Mouse (Mus musculus): ENCODE measurements around the gene Xlr4b. TPM values are rescaled to one million over a fixed set of nuclear protein-coding genes. Genes with fewer than 3 reads are reported as not detected.
A peak's percentile ranks its signal among the peaks of the same experiment; 100 is the strongest.
"Not testable (repeated sequence)": the region's sequence is repeated elsewhere in the genome, so short reads cannot be mapped to it uniquely, and the experiment has no call there.

Xlr4b gene
- 6.6 and 11.4 TPM in 2 replicates for polyA plus RNA-seq (2012; ENCODE audit: insufficient read depth, insufficient read length, missing spikeins)

GRCm38 (mm10) chrX:73213819-73214564 lies at the start of gene Xlr4b:
Xlr4b (plus strand) TSS chrX:73214333.
- not testable (repeated sequence) for H3K4me1 ChIP-seq (ENCODE audit: control insufficient read depth, insufficient read depth, low read length); H3K27ac ChIP-seq (ENCODE audit: insufficient read depth, low read depth, low read length); H3K4me3 ChIP-seq (ENCODE audit: insufficient read depth, low read length)

- H3K4me3 ChIP-seq (ENCODE audit: insufficient read depth, low read length): not testable (repeated sequence)
Observed at GRCm38 (mm10) chrX:73176889-73177288, 37.2 kb upstream of the Xlr4b start, which contains the start of gene Spin2d. Spin2d (minus strand) TSS chrX:73176989.

GRCm38 (mm10) chrX:73191934-73192333 lies 22.2 kb upstream of the Xlr4b start, which contains the start of gene Xlr3b:
Xlr3b (plus strand) TSS chrX:73192207.
- H3K4me1 ChIP-seq (ENCODE audit: control insufficient read depth, insufficient read depth, low read length); H3K27ac ChIP-seq (ENCODE audit: insufficient read depth, low read depth, low read length); H3K4me3 ChIP-seq (ENCODE audit: insufficient read depth, low read length): not testable (repeated sequence)

More at GRCm38 (mm10) chrX:73176889-73177288, 37.2 kb upstream of the Xlr4b start, which contains the start of gene Spin2d:
- not testable (repeated sequence) for H3K4me1 ChIP-seq (ENCODE audit: control insufficient read depth, insufficient read depth, low read length); H3K27ac ChIP-seq (ENCODE audit: insufficient read depth, low read depth, low read length)

GRCm38 (mm10) chrX:73225365-73225764 lies 11.2 kb downstream of the Xlr4b start:
- H3K27ac ChIP-seq (ENCODE audit: insufficient read depth, low read depth, low read length): no peak overlapping the region

GRCm38 (mm10) chrX:73227914-73228605 lies 13.9 kb downstream of the Xlr4b start, which contains the start of gene F8a:
F8a (plus strand) TSS chrX:73228291.
- Histone ChIP-seq H3K4me1 (ENCODE audit: control insufficient read depth, insufficient read depth, low read length) (no peaks in the 10 kb centered on the region), H3K4me3 (ENCODE audit: insufficient read depth, low read length) (peak within 1 kb of the TSS; percentile 88), H3K27ac (ENCODE audit: insufficient read depth, low read depth, low read length) (peak within 1 kb of the TSS; percentile 63)
- no peak for TF ChIP-seq CTCF (IDR thresholded peaks at IDR 0.05; ENCODE audit: low read depth, low read length)
- no peak for TF ChIP-seq POLR2A (IDR thresholded peaks at IDR 0.05; ENCODE audit: borderline replicate concordance, low read depth, low read length)

More at GRCm38 (mm10) chrX:73225365-73225764, 11.2 kb downstream of the Xlr4b start:
- TF ChIP-seq CTCF (IDR thresholded peaks at IDR 0.05; ENCODE audit: low read depth, low read length): no peak
- no peak for TF ChIP-seq POLR2A (IDR thresholded peaks at IDR 0.05; ENCODE audit: borderline replicate concordance, low read depth, low read length)
- no peaks in the 10 kb centered on the region for H3K4me1 ChIP-seq (ENCODE audit: control insufficient read depth, insufficient read depth, low read length)
- no peak overlapping the region for H3K4me3 ChIP-seq (ENCODE audit: insufficient read depth, low read length)

GRCm38 (mm10) chrX:73228606-73229214 lies 14.6 kb downstream of the Xlr4b start:
- Histone ChIP-seq H3K4me1 (ENCODE audit: control insufficient read depth, insufficient read depth, low read length) (no peaks in the 10 kb centered on the region), H3K27ac (ENCODE audit: insufficient read depth, low read depth, low read length) (peak overlapping the region; percentile 63), H3K4me3 (ENCODE audit: insufficient read depth, low read length) (peak overlapping the region; percentile 88)
- no peak for TF ChIP-seq CTCF (IDR thresholded peaks at IDR 0.05; ENCODE audit: low read depth, low read length)
- TF ChIP-seq POLR2A (IDR thresholded peaks at IDR 0.05; ENCODE audit: borderline replicate concordance, low read depth, low read length): no peak

- TF ChIP-seq POLR2A (IDR thresholded peaks at IDR 0.05; ENCODE audit: borderline replicate concordance, low read depth, low read length) (no peak), CTCF (IDR thresholded peaks at IDR 0.05; ENCODE audit: low read depth, low read length) (no peak)
- Histone ChIP-seq H3K4me1 (ENCODE audit: control insufficient read depth, insufficient read depth, low read length) (no peaks in the 10 kb centered on the region), H3K27ac (ENCODE audit: insufficient read depth, low read depth, low read length) (no peak overlapping the region), H3K4me3 (ENCODE audit: insufficient read depth, low read length) (peak overlapping the region; percentile 88)
Observed at GRCm38 (mm10) chrX:73229288-73229687, 15.2 kb downstream of the Xlr4b start.

- not testable (repeated sequence) for H3K4me3 ChIP-seq (ENCODE audit: insufficient read depth, low read length); H3K27ac ChIP-seq (ENCODE audit: insufficient read depth, low read depth, low read length); H3K4me1 ChIP-seq (ENCODE audit: control insufficient read depth, insufficient read depth, low read length)
Observed at GRCm38 (mm10) chrX:73242821-73243325, 28.7 kb downstream of the Xlr4b start, which contains the start of gene Xlr4c. Xlr4c (minus strand) TSS chrX:73243130.

GRCm38 (mm10) chrX:73262428-73262827 lies 48.3 kb downstream of the Xlr4b start:
- not testable (repeated sequence) for H3K4me1 ChIP-seq (ENCODE audit: control insufficient read depth, insufficient read depth, low read length); H3K27ac ChIP-seq (ENCODE audit: insufficient read depth, low read depth, low read length); H3K4me3 ChIP-seq (ENCODE audit: insufficient read depth, low read length)

- not testable (repeated sequence) for H3K27ac ChIP-seq (ENCODE audit: insufficient read depth, low read depth, low read length); H3K4me3 ChIP-seq (ENCODE audit: insufficient read depth, low read length)
Observed at GRCm38 (mm10) chrX:73265270-73265669, 51.1 kb downstream of the Xlr4b start, which contains the start of gene Xlr3c. Xlr3c (minus strand) TSS chrX:73265390.

More at GRCm38 (mm10) chrX:73265270-73265669, 51.1 kb downstream of the Xlr4b start, which contains the start of gene Xlr3c:
- H3K4me1 ChIP-seq (ENCODE audit: control insufficient read depth, insufficient read depth, low read length): not testable (repeated sequence)

Other genes starting within 250 kb of the Xlr4b start
- not detected in 2 replicates for gene Zfp185, start 227.0 kb upstream of the Xlr4b start, polyA plus RNA-seq (2012; ENCODE audit: insufficient read depth, insufficient read length, missing spikeins)
- not detected in 2 replicates for gene Pnma5, start 177.2 kb upstream of the Xlr4b start, polyA plus RNA-seq (2012; ENCODE audit: insufficient read depth, insufficient read length, missing spikeins)
- not detected in 2 replicates for gene Pnma3, start 149.5 kb upstream of the Xlr4b start, polyA plus RNA-seq (2012; ENCODE audit: insufficient read depth, insufficient read length, missing spikeins)
- 4.6 and 4.7 TPM in 2 replicates for gene Xlr4a, start 131.9 kb upstream of the Xlr4b start, polyA plus RNA-seq (2012; ENCODE audit: insufficient read depth, insufficient read length, missing spikeins)
- 0.16 TPM in 1 of 2 replicates, not detected in the other for gene Xlr3a, start 117.2 kb upstream of the Xlr4b start, polyA plus RNA-seq (2012; ENCODE audit: insufficient read depth, insufficient read length, missing spikeins)
- gene Gm14685, start 97.3 kb upstream of the Xlr4b start, polyA plus RNA-seq (2012; ENCODE audit: insufficient read depth, insufficient read length, missing spikeins): not detected in 2 replicates
- not detected in 2 replicates for gene Xlr5b, start 65.5 kb upstream of the Xlr4b start, polyA plus RNA-seq (2012; ENCODE audit: insufficient read depth, insufficient read length, missing spikeins)
- not detected in 2 replicates for gene DXBay18, start 64.9 kb upstream of the Xlr4b start, polyA plus RNA-seq (2012; ENCODE audit: insufficient read depth, insufficient read length, missing spikeins)
- not detected in 2 replicates for gene Spin2d, start 37.3 kb upstream of the Xlr4b start, polyA plus RNA-seq (2012; ENCODE audit: insufficient read depth, insufficient read length, missing spikeins)
- gene Xlr3b, start 22.1 kb upstream of the Xlr4b start, polyA plus RNA-seq (2012; ENCODE audit: insufficient read depth, insufficient read length, missing spikeins): 6.2 and 6.9 TPM in 2 replicates
- gene F8a, start 14.0 kb downstream of the Xlr4b start, polyA plus RNA-seq (2012; ENCODE audit: insufficient read depth, insufficient read length, missing spikeins): 5.2 and 6.0 TPM in 2 replicates
- 3.6 and 7.3 TPM in 2 replicates for gene Xlr4c, start 28.8 kb downstream of the Xlr4b start, polyA plus RNA-seq (2012; ENCODE audit: insufficient read depth, insufficient read length, missing spikeins)
- gene Xlr3c, start 51.1 kb downstream of the Xlr4b start, polyA plus RNA-seq (2012; ENCODE audit: insufficient read depth, insufficient read length, missing spikeins): not detected in 2 replicates
- gene Xlr5a, start 78.6 kb downstream of the Xlr4b start, polyA plus RNA-seq (2012; ENCODE audit: insufficient read depth, insufficient read length, missing spikeins): not detected in 2 replicates
- not detected in 2 replicates for gene Xlr5c, start 78.6 kb downstream of the Xlr4b start, polyA plus RNA-seq (2012; ENCODE audit: insufficient read depth, insufficient read length, missing spikeins)
- not detected in 2 replicates for gene Gm45015, start 122.5 kb downstream of the Xlr4b start, polyA plus RNA-seq (2012; ENCODE audit: insufficient read depth, insufficient read length, missing spikeins)
- gene Zfp275, start 128.3 kb downstream of the Xlr4b start, polyA plus RNA-seq (2012; ENCODE audit: insufficient read depth, insufficient read length, missing spikeins): 7.4 and 8.3 TPM in 2 replicates
- not detected in 2 replicates for gene Gm18336, start 184.4 kb downstream of the Xlr4b start, polyA plus RNA-seq (2012; ENCODE audit: insufficient read depth, insufficient read length, missing spikeins)
- not detected in 2 replicates for gene Zfp92, start 196.8 kb downstream of the Xlr4b start, polyA plus RNA-seq (2012; ENCODE audit: insufficient read depth, insufficient read length, missing spikeins)
- not detected in 2 replicates for gene Trex2, start 221.0 kb downstream of the Xlr4b start, polyA plus RNA-seq (2012; ENCODE audit: insufficient read depth, insufficient read length, missing spikeins)
- gene Haus7, start 244.7 kb downstream of the Xlr4b start, polyA plus RNA-seq (2012; ENCODE audit: insufficient read depth, insufficient read length, missing spikeins): 9.0 and 9.3 TPM in 2 replicates

Data from bone marrow macrophage, adult 2 months (primary cell).